Mouse (Mus musculus) megakaryocyte, embryonic 14.5 days (primary cell): ENCODE data around the gene Tbck. TPM values are rescaled to one million over a fixed set of nuclear protein-coding genes. Genes with fewer than 3 reads are reported as not detected.

ENCODE experiments used
- H3K27me3 ChIP-seq: replicated peaks from 2 replicates; pipeline ENCODE3; 2012; ENCODE audit warnings: inconsistent platforms
- H3K36me3 ChIP-seq: replicated peaks from 2 replicates; pipeline ENCODE3; 2012; ENCODE audit warnings: low read length, inconsistent platforms, mixed read lengths
- H3K4me1 ChIP-seq: 2 replicates; pipeline ENCODE4 v1.6.1; 2012; ENCODE audit warnings: inconsistent platforms
- H3K4me3 ChIP-seq: replicated peaks from 2 replicates; pipeline ENCODE3; 2012; ENCODE audit warnings: moderate library complexity, mild to moderate bottlenecking, inconsistent platforms
- H3K9me3 ChIP-seq: 2 replicates; pipeline ENCODE4 v1.6.1; 2012; ENCODE audit warnings: inconsistent platforms
- FLI1 ChIP-seq: IDR thresholded peaks from 2 replicates; pipeline ENCODE4 v1.6.1; 2012; ENCODE audit warnings: low read length, inconsistent platforms, mixed read lengths
- GATA1 ChIP-seq: IDR thresholded peaks from 3 replicates; pipeline ENCODE4 v1.6.1; 2012; ENCODE audit warnings: mixed read lengths, low read length, inconsistent platforms, borderline replicate concordance
- polyA plus RNA-seq: library from polyadenylated mRNA; stranded (reverse); fragments of >175 nt; gene quantifications from 2 replicates; pipeline ENCODE4 v1.2.3, GENCODE M21; 2012; ENCODE audit warnings: low replicate concordance; ENCODE audit not compliant: insufficient read depth

The Tbck gene
- polyA plus RNA-seq, 1 experiment = 1.2 TPM

DNA sequence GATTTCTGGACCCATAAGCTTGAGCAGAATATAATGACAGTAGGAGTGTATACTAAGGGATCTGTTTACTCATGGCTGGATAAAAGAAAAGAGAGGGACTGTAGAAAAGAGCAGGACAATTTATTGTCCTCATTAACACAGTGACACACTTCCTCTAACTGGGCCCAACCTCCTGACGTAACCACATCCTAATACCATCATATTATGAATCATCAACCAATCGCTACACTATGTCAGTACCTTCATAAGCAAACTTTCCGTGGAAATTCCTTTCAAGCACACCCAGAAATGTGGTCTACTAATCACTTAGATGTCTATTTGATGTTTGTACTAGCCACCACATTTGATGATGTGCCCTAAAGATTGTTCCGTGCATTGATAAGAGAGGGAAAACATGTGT, 107.2 kb downstream of the Tbck start:
- TF ChIP-seq FLI1 (no peak), GATA1 (no peak)
- peaks cover 18% of the 10 kb centered on the region for H3K4me1 ChIP-seq
- no peak overlapping the region for H3K4me3 ChIP-seq
- peaks cover 35% of the 10 kb centered on the region for H3K36me3 ChIP-seq
- H3K9me3 ChIP-seq = no peaks in the 10 kb centered on the region
- no peaks in the 10 kb centered on the region for H3K27me3 ChIP-seq

DNA sequence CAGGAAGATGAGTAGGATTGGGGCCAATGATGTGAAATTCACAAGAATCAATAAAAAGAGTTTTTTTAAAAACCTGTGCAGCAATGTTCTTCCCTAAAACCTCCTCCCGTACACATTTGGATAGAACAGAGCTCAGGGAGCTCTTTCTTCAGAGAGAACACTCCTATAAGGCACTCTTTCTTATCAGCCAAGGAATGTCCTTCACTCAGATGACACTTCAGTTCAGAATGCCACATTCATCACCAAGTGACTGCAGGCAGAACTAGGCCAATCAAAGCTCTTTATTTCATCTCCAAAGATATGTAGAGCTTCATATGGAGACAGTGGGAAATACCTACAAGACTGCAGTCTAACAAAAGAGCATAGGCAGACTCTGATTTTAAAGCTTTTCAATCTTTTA, 116.3 kb downstream of the Tbck start:
- Histone ChIP-seq H3K27me3 (no peaks in the 10 kb centered on the region), H3K4me3 (no peak overlapping the region), H3K4me1 (peaks cover 3% of the 10 kb centered on the region; the same call in 1 of the 2 replicates), H3K36me3 (peaks cover 61% of the 10 kb centered on the region), H3K9me3 (no peaks in the 10 kb centered on the region)
- TF ChIP-seq GATA1 = no peak
- no peak for TF ChIP-seq FLI1

DNA sequence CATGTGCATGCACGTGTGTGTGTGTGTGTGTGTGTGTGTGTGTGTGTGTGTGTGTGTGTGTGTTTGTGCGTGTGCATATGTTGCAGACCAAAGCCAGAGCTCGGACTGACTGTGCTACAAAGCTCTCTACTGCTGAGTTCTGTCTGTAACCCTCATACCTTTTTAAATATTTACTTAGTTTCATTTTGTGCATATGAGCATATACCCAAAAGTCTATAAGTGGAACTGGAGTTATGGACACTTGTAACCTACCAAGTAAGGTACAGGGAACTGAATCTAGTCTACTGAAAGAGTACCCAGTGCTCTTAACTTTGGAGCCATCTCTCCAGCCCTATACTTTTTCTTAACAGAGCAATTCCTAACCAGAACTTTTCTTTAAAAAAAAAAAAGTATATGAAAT, 118.0 kb downstream of the Tbck start:
- peaks cover 49% of the 10 kb centered on the region for H3K36me3 ChIP-seq
- no peaks in the 10 kb centered on the region for H3K9me3 ChIP-seq
- peaks cover 3% of the 10 kb centered on the region; the same call in 1 of the 2 replicates for H3K4me1 ChIP-seq
- TF ChIP-seq FLI1 (no peak), GATA1 (no peak)
- H3K27me3 ChIP-seq = no peaks in the 10 kb centered on the region
- no peak overlapping the region for H3K4me3 ChIP-seq

DNA sequence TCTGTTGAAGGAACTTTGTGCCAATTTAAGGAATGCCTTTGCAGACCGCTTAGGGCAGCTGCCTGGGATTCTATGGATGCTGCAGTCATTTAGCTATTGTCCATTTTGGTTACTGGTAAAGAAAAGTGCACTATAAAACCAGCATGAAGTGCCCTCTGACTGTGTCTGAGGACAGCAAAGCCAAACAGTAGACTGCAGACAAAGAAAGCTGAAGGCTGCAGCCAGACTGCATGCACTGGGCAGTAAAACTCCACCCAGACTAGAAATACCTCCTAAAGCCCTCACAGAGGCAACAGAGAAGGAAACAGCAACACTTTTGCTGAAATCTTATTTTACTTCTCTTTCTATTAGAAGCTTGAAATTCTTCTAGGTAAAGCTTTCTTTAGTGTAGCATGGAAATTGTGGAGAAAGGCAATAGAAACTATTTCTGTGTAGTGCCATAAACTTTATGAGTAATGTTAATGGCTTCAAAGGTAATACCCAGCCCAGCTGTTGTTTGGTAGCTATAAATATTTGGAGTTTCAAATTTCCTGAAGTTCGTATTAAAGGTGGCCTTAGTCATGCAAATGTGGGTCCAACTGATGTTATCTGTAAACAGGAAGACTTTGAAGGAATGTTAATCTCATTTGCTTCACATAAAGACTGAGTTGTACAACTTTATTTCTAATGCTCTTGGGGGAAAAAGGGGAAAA, 124.1 kb downstream of the Tbck start:
- TF ChIP-seq FLI1 (no peak), GATA1 (no peak)
- Histone ChIP-seq H3K27me3 (no peaks in the 10 kb centered on the region), H3K4me3 (no peak overlapping the region), H3K9me3 (no peaks in the 10 kb centered on the region), H3K36me3 (peaks cover 50% of the 10 kb centered on the region), H3K4me1 (peaks cover under 1% of the 10 kb centered on the region)

DNA sequence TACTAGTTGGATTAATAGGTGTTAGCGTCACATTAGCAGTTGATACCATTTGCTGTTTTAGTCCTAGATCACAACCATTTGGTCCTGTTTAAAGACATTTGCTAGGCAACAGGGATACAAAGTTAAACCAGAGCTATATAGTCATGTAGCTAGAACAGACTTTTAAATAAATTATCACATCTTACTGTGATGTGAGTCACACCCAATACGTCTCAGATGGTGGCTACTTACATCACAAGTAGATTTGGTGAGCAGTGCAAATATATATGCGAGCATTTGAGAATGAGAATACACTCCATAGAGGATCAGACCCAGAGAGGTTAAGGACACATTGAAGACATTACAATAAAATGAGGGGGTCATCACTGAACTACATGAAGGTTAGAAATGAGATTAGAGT, 125.0 kb downstream of the Tbck start:
- H3K27me3 ChIP-seq = no peaks in the 10 kb centered on the region
- peaks cover 4% of the 10 kb centered on the region for H3K4me1 ChIP-seq
- no peak for TF ChIP-seq FLI1
- TF ChIP-seq GATA1 = no peak
- H3K36me3 ChIP-seq = peaks cover 44% of the 10 kb centered on the region
- H3K4me3 ChIP-seq = no peak overlapping the region
- no peaks in the 10 kb centered on the region for H3K9me3 ChIP-seq

DNA sequence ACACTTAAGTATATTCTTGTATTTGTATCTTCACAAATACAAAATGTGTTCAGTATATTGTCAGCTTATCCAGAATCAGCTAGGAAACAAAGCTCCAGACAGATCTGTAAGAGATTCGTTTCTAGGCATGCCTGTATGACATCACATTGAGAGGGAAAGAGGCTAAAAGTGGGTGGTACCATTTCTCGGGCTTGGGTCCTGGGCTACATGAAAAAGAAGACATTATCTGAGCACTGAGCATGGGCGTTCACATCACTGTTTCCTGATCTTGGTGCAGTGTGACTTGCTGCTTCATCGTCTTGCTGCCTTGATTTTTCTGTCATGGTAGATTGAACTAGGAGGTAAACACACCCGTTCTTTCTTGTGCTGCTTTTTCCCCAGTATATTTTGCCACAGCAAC, 127.8 kb downstream of the Tbck start:
- no peak overlapping the region for H3K4me3 ChIP-seq
- H3K9me3 ChIP-seq = no peaks in the 10 kb centered on the region
- peaks cover 18% of the 10 kb centered on the region for H3K4me1 ChIP-seq
- H3K27me3 ChIP-seq = no peaks in the 10 kb centered on the region
- peaks cover 45% of the 10 kb centered on the region for H3K36me3 ChIP-seq
- TF ChIP-seq FLI1 (no peak), GATA1 (no peak)

DNA sequence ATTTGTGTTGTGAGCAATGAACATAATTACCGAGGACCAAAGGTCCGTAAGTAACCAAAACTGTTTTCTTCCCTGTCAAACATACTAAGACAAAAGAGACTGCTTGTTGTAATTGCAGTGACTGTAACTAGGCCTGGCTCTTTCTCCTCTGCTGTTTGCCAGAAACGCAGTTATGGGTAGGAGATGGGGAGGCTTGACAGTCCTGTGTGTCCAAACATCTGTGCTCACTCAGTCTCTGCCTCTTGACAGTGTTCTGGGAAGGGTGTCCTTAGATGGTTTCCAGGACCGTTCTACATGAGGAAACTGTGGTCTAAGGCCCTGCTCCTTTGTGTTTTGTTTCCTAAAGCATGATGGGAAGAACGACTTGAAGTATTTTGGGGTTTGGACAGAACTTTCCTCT, 128.4 kb downstream of the Tbck start:
- H3K4me1 ChIP-seq = peaks cover 18% of the 10 kb centered on the region
- H3K36me3 ChIP-seq = peaks cover 41% of the 10 kb centered on the region
- H3K27me3 ChIP-seq = no peaks in the 10 kb centered on the region
- no peaks in the 10 kb centered on the region for H3K9me3 ChIP-seq
- TF ChIP-seq FLI1 (no peak), GATA1 (no peak)
- no peak overlapping the region for H3K4me3 ChIP-seq

DNA sequence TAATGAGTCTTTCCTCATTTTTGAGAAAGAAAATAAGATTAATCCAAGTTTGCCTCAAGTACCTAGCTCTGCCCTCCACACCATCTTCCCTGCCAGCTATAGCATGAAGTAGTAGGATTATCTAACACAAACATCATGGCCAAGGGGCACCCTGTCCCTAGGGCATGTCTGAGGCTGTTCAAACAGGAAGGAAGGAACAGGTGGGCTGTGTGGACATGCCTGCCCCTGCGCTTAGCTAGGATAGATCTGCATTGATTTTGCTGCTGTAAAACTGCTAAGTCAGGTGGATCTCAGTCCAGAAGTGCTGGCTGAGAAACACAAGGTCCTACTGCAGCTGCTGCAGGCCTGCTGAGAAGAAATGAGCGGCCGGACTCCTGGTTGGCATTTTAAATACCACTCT, 129.2 kb downstream of the Tbck start:
- no peaks in the 10 kb centered on the region for H3K27me3 ChIP-seq
- H3K4me3 ChIP-seq = no peak overlapping the region
- no peak for TF ChIP-seq GATA1
- no peak for TF ChIP-seq FLI1
- H3K4me1 ChIP-seq = peaks cover 18% of the 10 kb centered on the region
- no peaks in the 10 kb centered on the region for H3K9me3 ChIP-seq
- peaks cover 37% of the 10 kb centered on the region for H3K36me3 ChIP-seq

DNA sequence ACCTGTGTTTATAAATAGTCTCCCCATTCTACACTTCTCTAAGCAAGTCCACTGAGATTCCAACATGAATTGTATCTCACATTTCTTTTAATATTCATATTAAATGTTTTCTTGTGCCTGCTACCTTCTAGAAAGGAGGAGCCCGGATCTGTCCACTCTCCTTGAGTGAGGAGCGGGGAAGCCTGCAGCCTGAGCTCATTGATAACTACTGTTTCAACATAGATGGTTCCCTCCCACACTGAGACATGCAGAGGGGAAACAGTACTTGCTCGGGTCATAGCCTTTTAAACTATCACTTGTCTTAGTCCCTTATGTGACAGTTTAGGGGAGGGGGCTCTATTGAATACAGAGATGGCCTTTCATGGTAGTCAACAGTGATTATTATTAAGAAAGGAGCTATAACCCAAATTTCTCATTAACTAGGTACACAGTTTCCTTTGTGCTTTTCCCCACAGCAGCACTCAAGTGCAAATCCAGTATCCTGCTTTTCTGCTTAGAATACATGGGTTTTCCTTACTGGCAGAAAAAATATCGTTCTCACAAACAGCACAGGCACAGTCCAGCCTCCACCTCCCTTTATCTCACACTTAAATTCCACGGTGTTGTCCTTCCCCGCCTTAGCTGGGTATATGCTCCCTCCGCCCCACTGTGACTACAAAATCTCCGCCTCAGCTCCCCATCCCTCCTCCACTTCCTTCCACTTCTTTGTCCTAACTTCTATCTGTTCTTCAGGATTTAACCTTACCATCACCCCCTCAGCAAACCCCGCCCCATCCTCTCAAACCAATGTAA, 130.0 kb downstream of the Tbck start:
- no peaks in the 10 kb centered on the region for H3K27me3 ChIP-seq
- H3K4me1 ChIP-seq = peaks cover 22% of the 10 kb centered on the region
- H3K36me3 ChIP-seq = peaks cover 34% of the 10 kb centered on the region
- no peak for TF ChIP-seq FLI1
- TF ChIP-seq GATA1 = no peak
- no peaks in the 10 kb centered on the region for H3K9me3 ChIP-seq
- no peak overlapping the region for H3K4me3 ChIP-seq

DNA sequence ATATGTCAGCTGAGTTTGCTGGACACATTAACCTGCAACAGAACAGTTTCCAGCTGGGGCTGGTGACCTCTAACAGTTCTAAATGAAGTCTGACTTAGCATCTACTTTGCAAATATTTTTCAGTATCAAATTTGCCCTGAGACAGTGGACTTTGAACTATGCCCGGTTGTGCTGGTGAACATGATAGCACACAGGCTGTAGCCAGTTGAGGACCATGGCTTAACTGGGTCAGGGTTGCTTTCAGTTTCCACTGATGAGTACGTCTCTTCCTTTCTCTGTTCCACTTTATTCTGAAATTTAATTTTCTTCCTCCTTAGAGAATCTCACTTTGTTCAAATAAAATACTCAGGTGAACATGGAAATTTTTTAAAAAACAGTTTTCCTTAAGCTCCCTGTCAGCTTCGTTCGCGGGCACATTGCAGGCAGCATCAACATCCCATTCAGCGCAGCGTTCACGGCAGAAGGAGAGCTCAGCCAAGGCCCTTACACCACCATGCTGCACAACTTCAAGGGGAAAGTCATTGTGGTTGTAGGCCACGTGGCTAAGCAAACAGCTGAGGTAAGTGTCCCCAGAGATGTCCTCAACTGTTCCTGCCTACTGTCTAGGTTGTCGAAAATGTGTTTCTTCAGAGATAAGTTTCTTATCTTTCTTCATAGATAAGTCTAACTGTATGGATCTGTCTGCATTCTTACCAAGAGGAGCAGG, 131.0 kb downstream of the Tbck start:
- Histone ChIP-seq H3K9me3 (no peaks in the 10 kb centered on the region), H3K36me3 (peaks cover 27% of the 10 kb centered on the region), H3K4me3 (peak overlapping the region; percentile 42), H3K27me3 (no peaks in the 10 kb centered on the region), H3K4me1 (peaks cover 29% of the 10 kb centered on the region)
- TF ChIP-seq FLI1 (no peak), GATA1 (no peak)
